Mouse (Mus musculus) olfactory bulb, adult 2 months (tissue): Measurements from ENCODE around the gene Yif1b.

Source experiments
- CTCF ChIP-seq: fragments of 200-500 bp; IDR thresholded peaks from 2 replicates; pipeline ENCODE4 v1.5.1; 2012; ENCODE audit warnings: low read depth, mild to moderate bottlenecking, low read length, moderate library complexity; ENCODE audit not compliant: insufficient read depth
- POLR2A ChIP-seq: fragments of 200-500 bp; IDR thresholded peaks from 2 replicates; pipeline ENCODE4 v1.6.1; 2012; ENCODE audit warnings: mild to moderate bottlenecking, low read depth, low read length, moderate library complexity; ENCODE audit not compliant: insufficient read depth

DNA sequence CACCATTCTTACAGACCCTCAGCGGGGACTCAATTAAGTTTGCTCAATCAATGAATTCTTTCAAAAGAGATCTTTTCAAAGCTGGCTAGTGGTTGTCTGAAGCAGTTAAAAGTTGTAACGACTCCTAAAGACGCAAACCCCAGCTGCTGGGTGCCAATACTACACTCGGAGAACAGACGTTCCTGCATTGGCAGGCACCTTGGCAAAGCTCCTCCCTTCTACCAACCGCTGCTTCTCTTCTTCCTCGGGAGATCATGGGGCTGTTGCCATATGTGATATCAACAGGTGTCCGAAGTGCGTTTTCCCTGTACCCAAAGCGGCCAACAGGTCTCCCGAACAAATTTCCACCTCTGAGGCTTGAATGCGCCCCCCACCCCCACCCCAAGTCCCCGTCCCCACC is 42.7 kb downstream of the Yif1b start:
- TF ChIP-seq POLR2A (no peak), CTCF (no peak)
